Mouse (Mus musculus) liver, postnatal 0 days (tissue): Measurements from ENCODE around the gene Cd5. TPM values are rescaled to one million over a fixed set of nuclear protein-coding genes. Genes with fewer than 3 reads are reported as not detected.

Source experiments
- ATAC-seq: fragments of 200-750 bp; cut with Nextera tagmentation; 2 replicates; pipeline ENCODE4 v1.8.0; 2017; ENCODE audit warnings: mild to moderate bottlenecking, moderate library complexity
- DNase-seq: peaks from one replicate; pipeline ENCODE4 v3.0.0-alpha.2; 2016
- H3K27ac ChIP-seq: fragments of 300-500 bp; sonication (generic); 2 replicates; pipeline ENCODE4 v1.5.1; 2014; ENCODE audit warnings: antibody characterized with exemption, moderate library complexity, mild to moderate bottlenecking, low read depth
- H3K27me3 ChIP-seq: fragments of 300-500 bp; sonication (generic); 2 replicates; pipeline ENCODE4 v1.6.1; 2014; ENCODE audit warnings: low read length, control low read depth, mixed read lengths; ENCODE audit not compliant: insufficient read depth
- H3K36me3 ChIP-seq: fragments of 300-500 bp; sonication (generic); replicated peaks from 2 replicates; pipeline ENCODE4 v1.6.1; 2014; ENCODE audit warnings: mild to moderate bottlenecking, control low read depth, low read length, moderate library complexity, mixed read lengths; ENCODE audit not compliant: insufficient read depth
- H3K4me1 ChIP-seq: fragments of 300-500 bp; sonication (generic); 2 replicates; pipeline ENCODE4 v1.6.1; 2014; ENCODE audit warnings: antibody characterized with exemption, mild to moderate bottlenecking, control low read depth; ENCODE audit not compliant: insufficient read depth
- H3K4me2 ChIP-seq: fragments of 300-500 bp; sonication (generic); 2 replicates; pipeline ENCODE4 v1.6.1; 2014; ENCODE audit warnings: low read depth, mild to moderate bottlenecking, low read length, moderate library complexity, mixed read lengths
- H3K4me3 ChIP-seq: fragments of 300-500 bp; sonication (generic); 2 replicates; pipeline ENCODE4 v1.5.1; 2014; ENCODE audit warnings: low read depth, low read length
- H3K9ac ChIP-seq: fragments of 300-500 bp; sonication (generic); replicated peaks from 2 replicates; pipeline ENCODE4 v1.6.1; 2014; ENCODE audit warnings: mild to moderate bottlenecking, moderate library complexity
- H3K9me3 ChIP-seq: fragments of 300-500 bp; sonication (generic); 2 replicates; pipeline ENCODE4 v1.6.1; 2016; ENCODE audit warnings: mild to moderate bottlenecking, control low read depth, low read length, mixed read lengths
- CTCF ChIP-seq: sonication (generic); IDR thresholded peaks from 2 replicates; pipeline ENCODE4 v1.5.1; 2016; ENCODE audit warnings: antibody characterized with exemption, low read depth
- EP300 ChIP-seq: IDR thresholded peaks from 2 replicates; pipeline ENCODE4 v1.6.1; 2016; ENCODE audit warnings: antibody characterized with exemption, low read depth, mild to moderate bottlenecking
- WGBS: fragments of 180-500 bp; shearing (Covaris S2); extraction: QIAGEN DNeasy Blood & Tissue Kit; methylation state at CpG from one replicate; pipeline ENCODE4 v1.1.7; 2014; ENCODE audit not compliant: insufficient replicate concordance; 5-methylcytosine and 5-hydroxymethylcytosine counted together
- polyA plus RNA-seq: library from polyadenylated mRNA; unstranded; fragments of >200 nt; fragmentation: Nextera tagmentation; extraction: Ambion mirVana; gene quantifications from 2 replicates; pipeline ENCODE4 v1.2.1, GENCODE M21; 2015

The Cd5 gene
- polyA plus RNA-seq, 1 experiment from 2014 or later = 0.16 TPM

- H3K4me2 ChIP-seq = no peak overlapping the region
- no peak for ATAC-seq
- 80% methylated on average over 3 of the region's 3 CpGs for whole genome bisulfite sequencing
Measured at GRCm38 (mm10) chr19:10735061-10735460, 3.7 kb downstream of the Cd5 start.

GRCm38 (mm10) chr19:10734554-10734953 is 4.2 kb downstream of the Cd5 start:
- H3K36me3 ChIP-seq = no peaks in the 10 kb centered on the region
- no peaks in the 10 kb centered on the region for H3K4me1 ChIP-seq
- no peak overlapping the region for H3K27ac ChIP-seq
- H3K9ac ChIP-seq = no peak overlapping the region
- no peaks in the 10 kb centered on the region for H3K27me3 ChIP-seq
- no peaks in the 10 kb centered on the region for H3K9me3 ChIP-seq
- no peak for DNase-seq
- no peak overlapping the region for H3K4me2 ChIP-seq
- no peak for ATAC-seq
- H3K4me3 ChIP-seq = no peak overlapping the region
- WGBS = 75% methylated on average over 7 of the region's 7 CpGs
- no peak for TF ChIP-seq EP300

More at GRCm38 (mm10) chr19:10735061-10735460, 3.7 kb downstream of the Cd5 start:
- no peak overlapping the region for H3K9ac ChIP-seq
- H3K4me3 ChIP-seq = no peak overlapping the region
- no peak overlapping the region for H3K27ac ChIP-seq
- TF ChIP-seq CTCF = no peak
- no peak for TF ChIP-seq EP300
- DNase-seq = no peak
- H3K36me3 ChIP-seq = no peaks in the 10 kb centered on the region
- H3K27me3 ChIP-seq = no peaks in the 10 kb centered on the region
- no peaks in the 10 kb centered on the region for H3K4me1 ChIP-seq
- H3K9me3 ChIP-seq = no peaks in the 10 kb centered on the region

- Histone ChIP-seq H3K9ac (no peak overlapping the region), H3K9me3 (no peaks in the 10 kb centered on the region), H3K4me3 (no peak overlapping the region), H3K4me1 (no peaks in the 10 kb centered on the region), H3K27ac (no peak overlapping the region), H3K27me3 (no peaks in the 10 kb centered on the region), H3K36me3 (no peaks in the 10 kb centered on the region), H3K4me2 (no peak overlapping the region)
- TF ChIP-seq EP300 (no peak), CTCF (no peak)
- DNase-seq (no peak), ATAC-seq (no peak)
- WGBS = 86% methylated on average over 10 of the region's 10 CpGs
Measured at GRCm38 (mm10) chr19:10733501-10734127, 5.2 kb downstream of the Cd5 start.

GRCm38 (mm10) chr19:10732741-10733140 is 6.1 kb downstream of the Cd5 start:
- Histone ChIP-seq H3K27ac (no peak overlapping the region), H3K36me3 (no peaks in the 10 kb centered on the region), H3K27me3 (no peaks in the 10 kb centered on the region), H3K9me3 (no peaks in the 10 kb centered on the region), H3K4me2 (no peak overlapping the region), H3K4me1 (no peaks in the 10 kb centered on the region), H3K9ac (no peak overlapping the region), H3K4me3 (no peak overlapping the region)
- WGBS = 89% methylated on average over 7 of the region's 7 CpGs
- ATAC-seq (no peak), DNase-seq (no peak)
- TF ChIP-seq EP300 (no peak), CTCF (no peak)

- no peaks in the 10 kb centered on the region for H3K36me3 ChIP-seq
- TF ChIP-seq CTCF = no peak
- TF ChIP-seq EP300 = no peak
Measured at GRCm38 (mm10) chr19:10731975-10732374, 6.8 kb downstream of the Cd5 start.

GRCm38 (mm10) chr19:10730469-10730868 is 8.3 kb downstream of the Cd5 start:
- no peak for ATAC-seq
- H3K4me1 ChIP-seq = no peaks in the 10 kb centered on the region
- TF ChIP-seq CTCF = no peak
- no peak for TF ChIP-seq EP300

More at GRCm38 (mm10) chr19:10731975-10732374, 6.8 kb downstream of the Cd5 start:
- no peak for ATAC-seq
- no peaks in the 10 kb centered on the region for H3K27me3 ChIP-seq
- H3K9me3 ChIP-seq = no peaks in the 10 kb centered on the region
- H3K4me1 ChIP-seq = no peaks in the 10 kb centered on the region
- DNase-seq = no peak
- H3K9ac ChIP-seq = no peak overlapping the region
- no peak overlapping the region for H3K27ac ChIP-seq
- WGBS = 87% methylated on average over 7 of the region's 7 CpGs
- H3K4me2 ChIP-seq = no peak overlapping the region
- H3K4me3 ChIP-seq = no peak overlapping the region

More at GRCm38 (mm10) chr19:10730469-10730868, 8.3 kb downstream of the Cd5 start:
- Histone ChIP-seq H3K36me3 (no peaks in the 10 kb centered on the region), H3K27ac (no peak overlapping the region), H3K9me3 (no peaks in the 10 kb centered on the region), H3K9ac (no peak overlapping the region), H3K4me3 (no peak overlapping the region), H3K27me3 (no peaks in the 10 kb centered on the region), H3K4me2 (no peak overlapping the region)
- DNase-seq = no peak
- WGBS = 70% methylated on average over 5 of the region's 5 CpGs
